Mouse (Mus musculus): ENCODE data around the gene Slc12a6.

- TF ChIP-seq POLR2A (IDR thresholded peaks at IDR 0.05; ENCODE audit: borderline replicate concordance, low read depth, low read length) (no peak), CTCF (IDR thresholded peaks at IDR 0.05; ENCODE audit: low read depth, low read length) (no peak)
Measured at GRCm38 (mm10) chr2:112236620-112237019, 29.0 kb upstream of the Slc12a6 start.

All from bone marrow macrophage, adult 2 months (primary cell).